Mouse (Mus musculus) layer of hippocampus, adult 6 months (tissue): ENCODE results near the gene Cemip. TPM values are rescaled to one million over a fixed set of nuclear protein-coding genes. Genes with fewer than 3 reads are reported as not detected.

ENCODE experiments used
- long read RNA-seq, 2 experiments: library from polyadenylated mRNA; unstranded; transcript quantifications; one replicate each; pipeline ENCODE4 v2.0.0; 2019 to 2020
- polyA plus RNA-seq: library from polyadenylated mRNA; unstranded; fragments of <200 nt; fragmentation: Nextera tagmentation; gene quantifications from 2 replicates; pipeline ENCODE4 v1.2.3, GENCODE M21; 2021

Gene Cemip
- polyA plus RNA-seq: 1.3 and 1.6 TPM in 2 replicates
- long read RNA-seq, experiment 1, partial matches to known transcripts: 1 of 3 reads
- long read RNA-seq, experiment 1, other reads (novel, unspliced or antisense): 2 of 3 reads
- long read RNA-seq, experiment 2, partial matches to known transcripts: 0 of 23 reads
- long read RNA-seq, experiment 2, other reads (novel, unspliced or antisense): 23 of 23 reads

DNA sequence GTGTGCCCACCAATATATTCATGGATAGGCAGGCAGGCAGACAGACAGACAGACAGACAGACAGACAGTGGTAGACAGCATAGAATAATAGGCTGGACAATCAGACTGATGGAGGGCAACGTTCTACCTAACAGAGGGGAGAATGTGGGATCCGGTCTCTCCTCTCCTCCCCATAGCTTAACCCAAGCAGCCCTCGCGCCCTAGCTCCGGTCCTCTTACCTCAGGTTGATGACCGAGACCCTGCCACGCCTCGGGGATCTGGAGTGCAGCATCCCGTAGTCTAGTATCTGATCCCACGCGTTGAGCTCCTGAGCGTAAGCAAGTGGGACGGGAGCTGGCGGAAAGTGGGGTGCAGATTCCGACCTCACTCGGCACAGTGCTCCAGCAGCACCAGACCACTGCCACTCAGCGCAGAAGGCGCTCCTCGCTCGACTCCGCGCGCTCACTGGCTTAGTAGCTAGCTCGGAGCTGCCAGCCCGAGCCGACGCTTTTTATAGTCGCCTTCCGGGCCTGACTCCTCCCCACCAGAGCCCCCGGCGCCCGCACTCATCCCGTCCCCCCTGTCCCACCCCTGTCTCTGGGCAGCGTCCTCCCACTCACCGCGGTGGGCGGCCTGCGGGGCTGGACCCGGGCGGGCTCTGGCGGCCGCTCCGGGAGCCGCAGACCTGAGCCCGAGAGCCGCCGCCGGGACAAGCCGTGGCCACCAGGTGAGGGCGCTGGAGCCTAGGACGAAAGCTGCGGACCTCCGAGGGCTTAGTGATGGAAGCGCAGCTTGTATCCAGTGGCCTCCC is at the start of gene Cemip:
Gene Cemip (minus strand): TSS at position 464 of the 791 bp plus-strand sequence.

DNA sequence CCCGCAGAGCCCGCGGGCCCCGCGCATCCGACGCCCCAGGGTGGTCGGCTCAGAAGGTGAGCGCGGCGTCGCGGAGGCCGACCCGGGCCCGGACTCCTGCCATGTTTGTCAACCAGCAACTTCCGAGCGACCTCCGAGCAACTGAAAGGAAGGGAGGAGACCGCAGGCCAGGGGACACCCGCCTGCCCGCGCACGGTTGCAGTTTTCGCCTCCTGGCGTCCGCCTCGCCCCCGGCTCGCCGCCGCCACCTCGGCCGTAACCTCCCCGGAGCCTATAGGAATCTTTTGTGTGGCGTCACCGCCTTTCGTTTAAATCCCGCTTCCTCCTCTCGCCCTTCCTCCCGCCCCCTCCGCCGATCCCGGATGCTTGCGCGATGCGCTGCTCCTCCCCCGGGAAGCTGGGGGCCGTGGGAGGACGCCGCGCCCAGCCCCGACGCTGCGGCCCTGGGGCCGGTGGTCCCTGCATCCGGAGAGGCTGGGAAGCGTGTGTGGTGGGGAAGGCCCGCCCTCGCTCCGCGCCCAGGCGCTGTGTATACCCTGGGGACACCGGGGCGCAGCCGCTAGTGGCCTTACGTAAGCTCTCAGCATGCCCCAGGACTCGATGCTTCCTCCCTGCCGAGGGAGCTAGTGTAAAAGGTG is 202.2 kb downstream of the Cemip start, which contains the start of the genes Tlnrd1 and Mesd:
Gene Tlnrd1 (minus strand): TSS at position 285 of the 638 bp plus-strand sequence.
Gene Mesd (plus strand): TSS at position 446 of the 638 bp plus-strand sequence.

Other genes starting within 250 kb of the Cemip start
- 1.9 and 2.7 TPM in 2 replicates for gene Tlnrd1, start 202.2 kb downstream of the Cemip start, polyA plus RNA-seq
- gene Mesd, start 202.0 kb downstream of the Cemip start, polyA plus RNA-seq: 72.0 and 86.9 TPM in 2 replicates
- gene Abhd17c, start 65.4 kb upstream of the Cemip start, polyA plus RNA-seq: 8.8 and 9.5 TPM in 2 replicates